Mouse (Mus musculus) myocyte (in vitro differentiated cells): ENCODE measurements around the gene Htt. TPM values are rescaled to one million over a fixed set of nuclear protein-coding genes. Genes with fewer than 3 reads are reported as not detected.

ENCODE experiments used
- H3K27me3 ChIP-seq: one replicate; pipeline ENCODE4 v1.6.1; 2011; ENCODE audit not compliant: control insufficient read depth, insufficient read depth, insufficient read length
- H3K36me3 ChIP-seq: one replicate; pipeline ENCODE4 v1.6.1; 2011; ENCODE audit not compliant: control insufficient read depth, insufficient read depth
- H3K4me2 ChIP-seq: one replicate; pipeline ENCODE4 v1.6.1; 2011; ENCODE audit warnings: low read depth, control low read depth
- H3K4me3 ChIP-seq: one replicate; pipeline ENCODE4 v1.5.1; 2011; ENCODE audit warnings: mild to moderate bottlenecking, control low read depth, moderate library complexity
- H3K79me2 ChIP-seq: one replicate; pipeline ENCODE4 v1.6.1; 2011; ENCODE audit not compliant: control insufficient read depth, insufficient read depth
- H3ac ChIP-seq: one replicate; pipeline ENCODE4 v1.6.1; 2011; ENCODE audit not compliant: control insufficient read depth, insufficient read length
- CEBPB ChIP-seq: IDR thresholded peaks from 2 replicates; pipeline ENCODE4 v1.6.1; 2011; ENCODE audit warnings: mild to moderate bottlenecking, moderate library complexity; ENCODE audit not compliant: poor library complexity, insufficient read depth, severe bottlenecking
- E2F4 ChIP-seq: IDR thresholded peaks from one replicate; pipeline ENCODE4 v1.6.1; 2011; ENCODE audit warnings: mild to moderate bottlenecking, control low read depth, moderate library complexity; ENCODE audit not compliant: insufficient read depth
- MAX ChIP-seq: IDR thresholded peaks from one replicate; pipeline ENCODE4 v1.6.1; 2011; ENCODE audit warnings: low read depth, mild to moderate bottlenecking, control low read depth
- MYOD1 ChIP-seq, 3 experiments: IDR thresholded peaks; one replicate each; pipeline ENCODE4 v1.6.1; 2011; ENCODE audit warnings: control low read depth in 2 of 3, low read depth in 2 of 3, mild to moderate bottlenecking in 2 of 3, moderate library complexity in 1 of 3; ENCODE audit not compliant: insufficient read length in 2 of 3, control insufficient read depth in 1 of 3
- MYOG ChIP-seq, 3 experiments: IDR thresholded peaks; one replicate each; pipeline ENCODE4 v1.6.1; 2011; ENCODE audit warnings: control low read depth in 2 of 3, low read depth in 2 of 3, mild to moderate bottlenecking in 2 of 3; ENCODE audit not compliant: insufficient read length in 2 of 3, control insufficient read depth in 1 of 3, insufficient read depth in 1 of 3
- POLR2A ChIP-seq: IDR thresholded peaks from one replicate; pipeline ENCODE4 v1.6.1; 2011; ENCODE audit warnings: low read depth, mild to moderate bottlenecking, control low read depth, moderate library complexity; ENCODE audit not compliant: insufficient read length
- POLR2AphosphoS2 ChIP-seq: IDR thresholded peaks from one replicate; pipeline ENCODE4 v1.6.1; 2011; ENCODE audit warnings: low read depth, control low read depth; ENCODE audit not compliant: insufficient read length
- REST ChIP-seq: IDR thresholded peaks from one replicate; pipeline ENCODE4 v1.6.1; 2011; ENCODE audit warnings: mild to moderate bottlenecking, control low read depth, moderate library complexity; ENCODE audit not compliant: insufficient read depth, insufficient read length
- SRF ChIP-seq: IDR thresholded peaks from one replicate; pipeline ENCODE4 v1.6.1; 2011; ENCODE audit warnings: low read depth; ENCODE audit not compliant: control insufficient read depth, insufficient read length
- TCF12 ChIP-seq: IDR thresholded peaks from one replicate; pipeline ENCODE4 v1.6.1; 2011; ENCODE audit warnings: mild to moderate bottlenecking, control low read depth; ENCODE audit not compliant: poor library complexity, insufficient read depth, severe bottlenecking
- TCF3 ChIP-seq: IDR thresholded peaks from one replicate; pipeline ENCODE4 v1.6.1; 2011; ENCODE audit warnings: low read depth, control low read depth; ENCODE audit not compliant: insufficient read length
- USF1 ChIP-seq: IDR thresholded peaks from one replicate; pipeline ENCODE4 v1.6.1; 2011; ENCODE audit warnings: low read depth, mild to moderate bottlenecking, control low read depth, moderate library complexity
- polyA plus RNA-seq: library from polyadenylated mRNA; unstranded; fragments of >200 nt; fragmentation: generic; extraction: Trizol; gene quantifications from one replicate; pipeline ENCODE4 v1.2.1, GENCODE M21; 2012; ENCODE audit warnings: missing spikeins

Gene Htt
- polyA plus RNA-seq, 1 experiment = 8.9 TPM

GRCm38 (mm10) chr5:34950486-34951160 is 189.1 kb downstream of the Htt start:
- H3K36me3 ChIP-seq = no peaks in the 10 kb centered on the region
- H3ac ChIP-seq = peak overlapping the region; percentile 75
- peak overlapping the region; percentile 56 for H3K4me3 ChIP-seq
- TF ChIP-seq TCF12 (no peak), MYOD1 (IDR thresholded peaks at IDR 0.05; ENCODE audit: control insufficient read depth in 1 of 3, insufficient read length in 2 of 3, low read depth in 2 of 3) (no peak), MYOG (IDR thresholded peaks at IDR 0.05; ENCODE audit: control insufficient read depth in 1 of 3, insufficient read depth in 1 of 3, insufficient read length in 2 of 3, low read depth in 2 of 3) (no peak), TCF3 (no peak), POLR2A (no peak), REST (no peak)
- peak overlapping the region; percentile 85 for H3K4me2 ChIP-seq
- no peaks in the 10 kb centered on the region for H3K27me3 ChIP-seq
- peaks cover 13% of the 10 kb centered on the region for H3K79me2 ChIP-seq

- Histone ChIP-seq H3K36me3 (no peaks in the 10 kb centered on the region), H3ac (no peak overlapping the region), H3K4me2 (no peak overlapping the region), H3K27me3 (no peaks in the 10 kb centered on the region), H3K79me2 (peaks cover 13% of the 10 kb centered on the region), H3K4me3 (no peak overlapping the region)
- TF ChIP-seq USF1 (no peak), REST (no peak), POLR2AphosphoS2 (no peak), SRF (no peak), POLR2A (no peak), TCF12 (no peak), E2F4 (no peak), CEBPB (no peak), MYOG (IDR thresholded peaks at IDR 0.05; ENCODE audit: control insufficient read depth in 1 of 3, insufficient read depth in 1 of 3, insufficient read length in 2 of 3, low read depth in 2 of 3) (no peak), MAX (no peak), TCF3 (no peak), MYOD1 (IDR thresholded peaks at IDR 0.05; ENCODE audit: control insufficient read depth in 1 of 3, insufficient read length in 2 of 3, low read depth in 2 of 3) (no peak)
Observed at GRCm38 (mm10) chr5:34951161-34951834, 189.8 kb downstream of the Htt start.

DNA sequence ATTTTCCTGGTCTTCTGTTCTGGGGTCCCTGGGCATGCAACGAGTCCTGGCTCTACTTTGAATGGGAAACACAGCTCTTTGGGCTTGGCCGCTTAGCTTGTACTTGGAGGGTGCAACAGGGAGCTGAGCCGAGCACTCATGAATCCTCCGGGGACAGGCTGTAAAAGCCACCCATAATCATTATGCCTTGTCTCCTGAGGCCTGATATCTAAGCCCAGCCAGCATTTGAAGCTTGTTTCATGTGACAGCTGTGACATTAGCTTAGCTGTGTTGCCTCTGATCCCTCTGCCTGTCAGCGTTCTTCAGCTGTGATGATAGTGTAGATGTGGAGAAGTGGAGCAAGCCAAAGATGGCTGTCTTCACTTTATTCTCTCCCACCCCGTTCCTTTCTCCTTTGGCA is 193.0 kb downstream of the Htt start:
- H3K4me2 ChIP-seq = peak overlapping the region; percentile 46

DNA sequence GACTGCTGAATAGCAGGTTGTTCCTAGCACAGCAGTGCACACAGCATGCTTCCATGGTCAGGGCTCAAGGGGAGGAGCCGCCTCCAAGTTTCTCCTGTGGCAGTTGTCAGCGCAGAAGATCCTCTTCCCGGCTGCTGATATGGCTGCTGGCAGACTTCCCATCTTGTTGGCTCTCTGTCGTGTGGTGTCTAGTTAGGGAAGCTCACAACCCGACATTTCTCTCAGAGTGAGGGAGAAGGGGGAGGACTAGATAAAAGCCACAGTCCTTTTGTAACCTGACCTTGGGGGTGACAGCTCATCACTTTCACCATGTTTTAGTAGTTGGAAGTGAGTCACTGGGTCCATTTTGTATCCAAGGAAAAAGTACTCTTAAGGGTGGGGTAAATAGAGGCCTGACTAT is 194.1 kb downstream of the Htt start:
- TF ChIP-seq SRF (no peak), MYOD1 (IDR thresholded peaks at IDR 0.05; ENCODE audit: control insufficient read depth in 1 of 3, insufficient read length in 2 of 3, low read depth in 2 of 3) (peak in 1 of 3 experiments; percentile 28), MYOG (IDR thresholded peaks at IDR 0.05; ENCODE audit: control insufficient read depth in 1 of 3, insufficient read depth in 1 of 3, insufficient read length in 2 of 3, low read depth in 2 of 3) (peak in 2 of 3 experiments; percentile 8 to 42)
- peaks cover 6% of the 10 kb centered on the region for H3K79me2 ChIP-seq
- H3K4me3 ChIP-seq = no peak overlapping the region
- no peak overlapping the region for H3ac ChIP-seq
- H3K36me3 ChIP-seq = no peaks in the 10 kb centered on the region
- no peaks in the 10 kb centered on the region for H3K27me3 ChIP-seq
- peak overlapping the region; percentile 46 for H3K4me2 ChIP-seq

More for the DNA sequence above, 193.0 kb downstream of the Htt start:
- no peaks in the 10 kb centered on the region for H3K27me3 ChIP-seq
- H3K36me3 ChIP-seq = no peaks in the 10 kb centered on the region
- H3K4me3 ChIP-seq = no peak overlapping the region
- H3ac ChIP-seq = no peak overlapping the region
- peaks cover 17% of the 10 kb centered on the region for H3K79me2 ChIP-seq
- TF ChIP-seq TCF3 = no peak
- TF ChIP-seq MYOG (IDR thresholded peaks at IDR 0.05; ENCODE audit: control insufficient read depth in 1 of 3, insufficient read depth in 1 of 3, insufficient read length in 2 of 3, low read depth in 2 of 3) = no peak
- no peak for TF ChIP-seq POLR2A
- no peak for TF ChIP-seq POLR2AphosphoS2
- TF ChIP-seq SRF = no peak
- TF ChIP-seq TCF12 = no peak
- TF ChIP-seq REST = no peak
- no peak for TF ChIP-seq MYOD1 (IDR thresholded peaks at IDR 0.05; ENCODE audit: control insufficient read depth in 1 of 3, insufficient read length in 2 of 3, low read depth in 2 of 3)
- no peak for TF ChIP-seq USF1
- TF ChIP-seq E2F4 = no peak
- TF ChIP-seq CEBPB = no peak
- TF ChIP-seq MAX = no peak

- Histone ChIP-seq H3ac (no peak overlapping the region), H3K27me3 (no peaks in the 10 kb centered on the region), H3K4me2 (peak overlapping the region; percentile 46), H3K36me3 (no peaks in the 10 kb centered on the region), H3K4me3 (no peak overlapping the region), H3K79me2 (peaks cover 7% of the 10 kb centered on the region)
- TF ChIP-seq TCF12 (no peak), POLR2AphosphoS2 (no peak), TCF3 (no peak), MAX (no peak), SRF (no peak), MYOG (IDR thresholded peaks at IDR 0.05; ENCODE audit: control insufficient read depth in 1 of 3, insufficient read depth in 1 of 3, insufficient read length in 2 of 3, low read depth in 2 of 3) (no peak)
Observed at GRCm38 (mm10) chr5:34956151-34956550, 194.6 kb downstream of the Htt start.
